Mouse (Mus musculus): ENCODE measurements around the gene Map7d2.
"Not testable (repeated sequence)": the region's sequence is repeated elsewhere in the genome, so short reads cannot be mapped to it uniquely, and the experiment has no call there.

Gene Map7d2

GRCm38 (mm10) chrX:159414130-159414828, at the start of gene Map7d2:
Gene Map7d2 (plus strand): TSS chrX:159414572.
- DNase-seq (ENCODE audit: low read depth): no peak

DNA sequence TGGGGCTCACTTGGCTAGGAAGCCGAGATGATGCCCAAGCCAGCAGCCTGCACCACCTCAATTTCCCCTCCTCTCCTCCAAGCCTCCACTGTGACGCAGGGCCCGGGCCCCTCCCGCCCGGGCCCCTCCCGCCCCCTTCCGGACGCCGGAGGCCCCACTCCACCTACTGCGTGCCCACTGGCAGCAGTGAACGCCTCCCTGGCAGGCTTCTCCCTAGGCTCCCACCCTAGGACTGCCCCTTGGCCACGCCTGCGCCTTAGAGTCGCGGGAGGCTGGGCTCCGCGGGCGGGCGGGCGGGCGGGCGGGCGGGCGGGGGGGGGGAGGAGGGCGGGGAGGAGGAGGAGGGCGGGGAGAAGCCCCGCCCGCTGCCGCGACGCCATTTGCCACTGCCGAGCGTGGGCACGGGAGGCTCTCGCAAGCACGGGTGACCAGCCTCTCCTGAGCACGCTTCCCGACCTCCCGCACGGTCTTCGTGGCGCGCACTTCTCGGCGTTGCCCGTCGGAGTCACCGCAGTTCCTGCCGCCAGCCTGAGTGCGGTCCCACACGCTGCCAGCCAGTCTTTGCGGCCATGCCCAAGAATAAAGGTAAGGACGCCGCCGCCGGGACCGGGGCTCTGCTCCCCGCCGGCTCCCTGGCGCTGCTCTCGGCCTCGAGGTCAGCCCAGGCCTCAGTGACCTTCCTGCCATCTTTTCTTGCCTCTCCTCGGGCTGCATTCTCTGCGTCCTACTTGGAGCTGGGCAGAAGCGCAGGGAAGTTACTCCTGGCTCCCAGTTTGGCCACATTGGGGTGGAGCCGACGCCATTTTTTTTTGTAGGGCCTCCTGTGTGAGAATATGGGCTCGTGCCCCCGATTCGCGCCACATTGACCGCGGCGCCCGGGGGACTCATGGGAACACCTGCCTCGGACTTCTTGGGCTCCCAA, 42.3 kb upstream of the Map7d2 start, which contains the start of gene Eif1ax:
Eif1ax (plus strand) TSS at position 348 of the 922 bp plus-strand sequence.
- DNase-seq (ENCODE audit: low read depth): peak; percentile 94

- DNase-seq (ENCODE audit: low read depth): no peak
Observed at GRCm38 (mm10) chrX:159372753-159373144, 41.6 kb upstream of the Map7d2 start.

- DNase-seq (ENCODE audit: low read depth): no peak
Observed at GRCm38 (mm10) chrX:159387105-159387504, 27.3 kb upstream of the Map7d2 start.

- DNase-seq (ENCODE audit: low read depth): no peak
Observed at GRCm38 (mm10) chrX:159388953-159389352, 25.4 kb upstream of the Map7d2 start.

- DNase-seq (ENCODE audit: low read depth): no peak
Observed at GRCm38 (mm10) chrX:159390347-159390962, 23.9 kb upstream of the Map7d2 start.

- no peak for DNase-seq (ENCODE audit: low read depth)
Observed at GRCm38 (mm10) chrX:159391239-159391638, 23.1 kb upstream of the Map7d2 start.

DNA sequence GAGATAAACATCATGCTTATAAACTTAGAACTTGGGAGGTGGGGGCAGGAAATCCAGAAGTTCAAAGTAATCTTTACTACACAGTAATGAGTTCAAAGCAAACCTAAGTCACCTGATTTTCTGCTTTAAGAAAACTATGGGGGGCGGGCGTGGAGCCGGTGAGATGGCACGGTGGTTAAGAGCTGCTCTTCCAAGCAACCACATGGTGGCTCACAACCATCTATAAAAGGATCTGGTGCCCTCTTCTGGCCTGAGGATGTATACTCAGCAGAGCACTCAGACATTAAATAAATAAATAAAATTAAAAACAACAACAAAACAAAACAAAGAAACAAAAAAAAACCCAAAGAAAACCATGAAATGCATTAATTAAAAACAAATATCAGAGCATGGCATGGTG, 5.1 kb upstream of the Map7d2 start:
- peak; percentile 73 for DNase-seq (ENCODE audit: low read depth)

DNA sequence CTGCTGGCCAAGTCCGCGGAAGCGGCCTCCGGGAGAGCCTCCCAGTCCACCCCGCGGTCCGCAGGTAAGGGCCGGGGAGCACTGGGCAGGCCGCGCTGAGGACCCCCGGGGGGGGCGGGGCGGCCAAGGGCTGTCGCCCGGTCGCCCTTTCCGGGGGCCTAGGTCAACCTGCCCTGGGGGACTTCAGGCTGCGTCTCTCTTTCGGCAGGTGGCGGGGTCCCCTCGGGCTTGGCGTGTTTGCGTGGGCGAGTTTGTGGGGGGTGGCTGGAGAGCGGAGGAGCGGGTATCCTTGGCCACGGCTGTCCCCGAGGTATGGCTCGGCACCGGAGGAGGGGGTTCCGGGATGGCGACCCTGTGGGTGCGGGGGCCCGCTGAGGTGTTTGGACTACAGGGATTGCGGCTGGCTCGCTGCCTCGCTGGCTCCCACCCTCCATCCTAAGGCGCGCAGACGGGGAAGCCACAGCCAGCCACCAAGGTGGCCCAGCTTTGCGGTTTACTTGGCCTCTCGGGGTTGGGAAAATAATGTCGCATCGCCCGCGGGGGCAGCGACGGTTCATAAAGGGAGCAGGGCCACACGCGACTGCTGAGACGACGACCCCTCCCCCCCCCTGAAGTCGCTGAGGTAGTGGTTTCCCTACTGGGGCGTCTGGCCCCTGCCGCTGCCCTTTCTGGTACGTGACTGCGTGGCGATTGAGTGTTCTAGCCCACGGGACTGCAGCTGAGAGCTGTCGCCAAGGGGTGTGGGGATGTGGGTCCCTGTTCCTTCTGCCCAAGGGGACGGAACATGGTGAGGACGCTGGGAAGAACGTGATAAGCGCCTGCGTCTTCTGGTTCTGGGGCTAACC, 679 bp downstream of the Map7d2 start:
- DNase-seq (ENCODE audit: low read depth): no peak

DNA sequence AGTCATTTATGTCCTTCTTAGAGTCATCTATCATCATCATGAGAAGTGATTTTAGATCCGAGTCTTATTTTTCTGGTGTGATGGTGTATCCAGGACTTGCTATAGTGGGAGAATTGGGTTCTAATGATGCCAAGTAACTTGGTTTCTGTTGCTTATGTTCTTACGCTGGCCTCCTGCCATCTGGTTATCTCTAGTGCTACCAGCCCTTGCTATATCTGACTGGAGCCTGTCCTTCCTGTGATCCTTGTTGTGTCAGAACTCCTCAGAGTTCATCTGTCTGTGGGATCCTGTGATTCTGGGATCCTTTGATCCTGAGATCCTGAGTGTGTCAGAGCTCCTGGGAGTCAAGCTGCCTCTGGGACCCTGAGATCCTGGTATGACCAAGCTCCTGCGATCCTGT, 16.1 kb downstream of the Map7d2 start:
- not testable (repeated sequence) for DNase-seq (ENCODE audit: low read depth)

GRCm38 (mm10) chrX:159442128-159442527, 27.8 kb downstream of the Map7d2 start:
- peak; percentile 72 for DNase-seq (ENCODE audit: low read depth)

DNA sequence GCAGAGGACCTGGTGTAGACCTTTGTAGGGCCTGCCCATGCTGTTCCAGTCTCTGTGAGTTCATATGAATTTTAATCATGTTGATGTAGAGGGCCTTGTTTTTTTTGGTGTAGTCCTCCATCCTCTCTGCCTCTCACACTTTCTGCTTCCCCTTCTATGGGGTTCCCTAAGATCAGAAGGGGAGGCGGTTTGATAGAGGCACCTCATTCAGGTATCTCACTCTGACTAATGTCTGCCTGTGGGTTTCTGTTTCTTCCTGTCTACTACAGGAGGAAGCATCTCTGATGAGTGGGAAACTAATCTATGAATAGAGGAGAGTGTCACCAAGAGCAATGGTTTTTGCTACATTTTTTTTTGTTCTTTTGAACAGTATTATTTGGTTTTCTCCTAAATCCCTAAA, 32.8 kb downstream of the Map7d2 start:
- no peak for DNase-seq (ENCODE audit: low read depth)

- peak; percentile 7 for DNase-seq (ENCODE audit: low read depth)
Observed at GRCm38 (mm10) chrX:159459006-159459654, 44.8 kb downstream of the Map7d2 start.

DNA sequence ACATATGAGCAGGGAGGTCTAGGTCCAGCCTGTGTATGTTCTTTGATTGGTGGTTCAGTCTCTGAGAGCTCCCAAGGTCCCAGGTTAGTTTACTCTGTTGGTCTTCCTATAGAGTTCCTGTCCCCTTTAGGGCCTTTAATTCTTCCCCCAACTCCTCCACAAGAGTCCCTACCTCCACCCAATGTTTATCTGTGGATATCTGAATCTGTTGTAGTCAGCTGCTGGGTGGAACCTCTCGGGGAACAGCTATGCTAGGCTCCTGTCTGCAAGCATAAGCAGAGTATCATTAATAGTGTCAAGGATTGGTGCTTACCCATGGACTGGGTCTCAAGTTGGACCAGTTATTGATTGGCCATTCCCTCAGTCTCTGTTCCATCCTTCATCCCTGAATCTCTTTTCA, 60.4 kb downstream of the Map7d2 start:
- DNase-seq (ENCODE audit: low read depth): no peak

GRCm38 (mm10) chrX:159478243-159478940, 64.0 kb downstream of the Map7d2 start:
- not testable (repeated sequence) for DNase-seq (ENCODE audit: low read depth)

DNA sequence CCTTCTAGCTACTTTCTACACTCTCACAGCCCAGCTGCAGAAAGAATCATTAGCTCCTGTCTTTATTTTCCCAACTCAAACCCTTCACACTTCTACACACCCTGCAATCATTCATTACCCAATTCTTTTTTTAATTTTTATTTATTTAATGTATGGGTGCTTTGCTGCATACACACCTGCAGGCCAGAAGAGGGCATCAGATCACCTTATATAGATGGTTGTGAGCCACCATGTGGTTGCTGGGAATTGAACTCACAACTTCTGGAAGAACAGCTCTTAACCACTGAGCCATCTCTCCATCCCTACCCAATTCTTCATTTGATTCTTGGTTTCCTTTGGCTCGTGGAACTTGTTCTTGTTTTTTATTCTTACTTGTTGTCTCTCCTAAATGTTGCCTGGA, 69.9 kb downstream of the Map7d2 start:
- peak; percentile 31 for DNase-seq (ENCODE audit: low read depth)

DNA sequence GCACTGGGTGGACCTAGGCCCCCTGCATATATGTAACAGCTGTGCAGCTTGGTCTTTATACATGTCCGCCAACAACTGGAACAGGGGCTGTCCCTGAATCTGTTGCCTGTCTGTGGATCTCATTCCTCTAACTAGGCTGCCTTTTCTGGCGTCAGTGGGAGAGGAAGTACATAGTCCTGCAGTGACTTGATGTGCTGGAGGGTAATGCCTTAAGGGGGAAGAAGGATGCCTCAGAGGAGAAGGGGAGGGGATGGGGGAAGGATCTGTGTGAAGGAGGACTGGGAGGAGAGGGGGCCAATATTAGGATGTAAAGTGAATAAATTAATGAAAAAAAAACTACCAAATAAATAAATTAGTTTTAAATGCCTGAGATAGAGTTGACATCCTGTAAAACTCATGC, 88.8 kb downstream of the Map7d2 start:
- DNase-seq (ENCODE audit: low read depth): no peak

DNA sequence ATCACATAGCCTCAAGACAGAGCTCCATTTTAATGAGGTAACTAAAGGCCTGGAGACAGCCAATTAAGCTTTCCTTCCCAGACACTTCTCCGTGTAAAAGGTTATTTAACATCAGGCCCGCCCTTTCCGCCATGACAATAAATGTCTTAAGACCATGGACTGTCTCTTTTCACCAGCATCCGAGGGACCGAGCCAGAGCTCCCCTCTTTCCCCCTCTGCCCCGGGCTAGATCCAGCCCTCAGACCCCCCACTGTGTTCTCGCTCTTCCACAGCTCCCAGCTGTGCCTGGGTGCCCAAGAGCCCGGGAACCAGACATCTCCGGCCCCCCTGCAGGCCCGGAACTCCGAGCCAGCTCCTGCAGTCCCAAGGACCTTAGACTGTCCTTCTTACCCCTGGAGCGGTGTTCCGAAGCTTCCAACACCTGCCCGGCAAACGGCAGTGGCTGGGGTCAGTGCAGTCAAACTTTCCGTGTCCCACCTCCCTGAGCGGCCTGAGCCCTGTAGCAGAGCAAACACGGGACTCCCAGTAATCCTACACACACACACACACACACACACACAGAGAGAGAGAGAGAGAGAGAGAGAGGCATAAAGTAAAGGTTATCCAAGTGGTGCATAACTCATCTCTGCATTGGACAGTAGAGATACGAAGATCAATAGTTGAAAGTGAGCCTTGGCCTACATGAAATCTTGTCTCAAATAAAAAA, 94.1 kb downstream of the Map7d2 start:
- peak; percentile 75 for DNase-seq (ENCODE audit: low read depth)

GRCm38 (mm10) chrX:159509042-159509441, 94.7 kb downstream of the Map7d2 start:
- DNase-seq (ENCODE audit: low read depth): peak; percentile 90
